Mouse (Mus musculus) forebrain, embryonic 15.5 days (tissue): Measurements from ENCODE around the gene Ambra1. TPM values are rescaled to one million over a fixed set of nuclear protein-coding genes. Genes with fewer than 3 reads are reported as not detected.
"Not testable (repeated sequence)": the region's sequence is repeated elsewhere in the genome, so short reads cannot be mapped to it uniquely, and the experiment has no call there.

Source experiments
- ATAC-seq: fragments of 200-750 bp; cut with Nextera tagmentation; replicated peaks from 2 replicates; pipeline ENCODE4 v1.8.0; 2017; ENCODE audit warnings: mild to moderate bottlenecking, moderate TSS enrichment, moderate library complexity
- H3K27ac ChIP-seq: fragments of 300-500 bp; sonication (generic); replicated peaks from 2 replicates; pipeline ENCODE4 v1.5.1; 2015; ENCODE audit warnings: mild to moderate bottlenecking, inconsistent platforms
- H3K27me3 ChIP-seq: fragments of 300-500 bp; sonication (generic); 2 replicates; pipeline ENCODE4 v1.6.1; 2015; ENCODE audit warnings: inconsistent platforms
- H3K36me3 ChIP-seq: fragments of 300-500 bp; sonication (generic); 2 replicates; pipeline ENCODE4 v1.6.1; 2015; ENCODE audit warnings: mild to moderate bottlenecking, inconsistent platforms
- H3K4me1 ChIP-seq: fragments of 300-500 bp; sonication (generic); 2 replicates; pipeline ENCODE4 v1.6.1; 2015; ENCODE audit warnings: inconsistent platforms
- H3K4me2 ChIP-seq: fragments of 300-500 bp; sonication (generic); replicated peaks from 2 replicates; pipeline ENCODE4 v1.6.1; 2015; ENCODE audit warnings: mild to moderate bottlenecking, inconsistent platforms
- H3K4me3 ChIP-seq: fragments of 300-500 bp; sonication (generic); 2 replicates; pipeline ENCODE4 v1.5.1; 2015; ENCODE audit warnings: mild to moderate bottlenecking, inconsistent platforms
- H3K9ac ChIP-seq: fragments of 300-500 bp; sonication (generic); replicated peaks from 2 replicates; pipeline ENCODE4 v1.6.1; 2015; ENCODE audit warnings: mild to moderate bottlenecking, inconsistent platforms
- H3K9me3 ChIP-seq: fragments of 300-500 bp; sonication (generic); 2 replicates; pipeline ENCODE4 v1.6.1; 2016; ENCODE audit warnings: inconsistent platforms
- WGBS: fragments of 180-500 bp; shearing (Covaris S2); methylation state at CpG from one replicate; pipeline ENCODE4 v1.1.7; 2015; ENCODE audit warnings: mixed read lengths; 5-methylcytosine and 5-hydroxymethylcytosine counted together
- polyA plus RNA-seq: library from polyadenylated mRNA; unstranded; fragments of >200 nt; fragmentation: Nextera tagmentation; extraction: Ambion mirVana; gene quantifications from 2 replicates; pipeline ENCODE4 v1.2.1, GENCODE M21; 2015

The Ambra1 gene
- polyA plus RNA-seq, 1 experiment from 2014 or later = 20.0 TPM

- ATAC-seq = peak; percentile 99
- Histone ChIP-seq H3K4me1 (peaks cover 23% of the 10 kb centered on the region), H3K36me3 (no peaks in the 10 kb centered on the region), H3K4me3 (peak within 1 kb of the TSS; percentile 97), H3K27ac (peak within 1 kb of the TSS; percentile 83), H3K4me2 (peak within 1 kb of the TSS; percentile 77), H3K9me3 (no peaks in the 10 kb centered on the region), H3K9ac (peak within 1 kb of the TSS; percentile 90), H3K27me3 (no peaks in the 10 kb centered on the region)
- WGBS = under 1% methylated on average over 66 of the region's 66 CpGs
These were observed 19.4 kb upstream of the Ambra1 start, which contains the start of the genes Atg13 and Harbi1 for GRCm38 (mm10) chr2:91710272-91711234. Atg13 (minus strand) TSS chr2:91710576. Harbi1 (plus strand) TSS chr2:91710852.

GRCm38 (mm10) chr2:91711256-91711925 lies 18.5 kb upstream of the Ambra1 start:
- no peak for ATAC-seq
- Histone ChIP-seq H3K27me3 (no peaks in the 10 kb centered on the region), H3K27ac (peak overlapping the region; percentile 83), H3K9ac (peak overlapping the region; percentile 67), H3K4me1 (peaks cover 23% of the 10 kb centered on the region), H3K4me3 (peak overlapping the region; percentile 97), H3K4me2 (peak overlapping the region; percentile 77), H3K9me3 (no peaks in the 10 kb centered on the region), H3K36me3 (no peaks in the 10 kb centered on the region)
- 6% methylated on average over 8 of the region's 8 CpGs for WGBS

GRCm38 (mm10) chr2:91714921-91715320 lies 15.0 kb upstream of the Ambra1 start:
- 65% methylated on average over 1 of the region's 1 CpGs for WGBS
- no peaks in the 10 kb centered on the region for H3K36me3 ChIP-seq
- no peak overlapping the region for H3K9ac ChIP-seq
- no peak overlapping the region for H3K4me2 ChIP-seq
- no peak overlapping the region for H3K4me3 ChIP-seq
- no peaks in the 10 kb centered on the region for H3K27me3 ChIP-seq
- peaks cover 12% of the 10 kb centered on the region for H3K4me1 ChIP-seq
- ATAC-seq = no peak
- H3K27ac ChIP-seq = no peak overlapping the region
- no peaks in the 10 kb centered on the region for H3K9me3 ChIP-seq

- Histone ChIP-seq H3K4me1 (no peaks in the 10 kb centered on the region), H3K36me3 (peaks cover 12% of the 10 kb centered on the region)
- 93% methylated on average over 6 of the region's 6 CpGs for WGBS
These were observed 11.7 kb upstream of the Ambra1 start for GRCm38 (mm10) chr2:91718276-91718675.

GRCm38 (mm10) chr2:91723382-91723781 lies 6.6 kb upstream of the Ambra1 start:
- no peaks in the 10 kb centered on the region for H3K27me3 ChIP-seq
- no peak overlapping the region for H3K27ac ChIP-seq
- no peak overlapping the region for H3K4me2 ChIP-seq
- no peaks in the 10 kb centered on the region for H3K9me3 ChIP-seq
- no peak overlapping the region for H3K4me3 ChIP-seq
- H3K36me3 ChIP-seq = peaks cover 12% of the 10 kb centered on the region
- 81% methylated on average over 4 of the region's 4 CpGs for WGBS
- H3K9ac ChIP-seq = no peak overlapping the region
- no peaks in the 10 kb centered on the region for H3K4me1 ChIP-seq
- no peak for ATAC-seq

More at GRCm38 (mm10) chr2:91718276-91718675, 11.7 kb upstream of the Ambra1 start:
- Histone ChIP-seq H3K27me3 (no peaks in the 10 kb centered on the region), H3K4me3 (no peak overlapping the region), H3K27ac (no peak overlapping the region), H3K9me3 (no peaks in the 10 kb centered on the region), H3K9ac (no peak overlapping the region), H3K4me2 (no peak overlapping the region)
- ATAC-seq = no peak

GRCm38 (mm10) chr2:91723951-91724350 lies 6.0 kb upstream of the Ambra1 start:
- Histone ChIP-seq H3K4me3 (no peak overlapping the region), H3K36me3 (peaks cover 12% of the 10 kb centered on the region), H3K27me3 (no peaks in the 10 kb centered on the region), H3K4me2 (no peak overlapping the region), H3K27ac (no peak overlapping the region), H3K9ac (no peak overlapping the region), H3K9me3 (no peaks in the 10 kb centered on the region), H3K4me1 (no peaks in the 10 kb centered on the region)
- no peak for ATAC-seq

- ATAC-seq = no peak
These were observed 5.2 kb upstream of the Ambra1 start for GRCm38 (mm10) chr2:91724716-91725115.

GRCm38 (mm10) chr2:91725476-91725875 lies 4.5 kb upstream of the Ambra1 start:
- not testable (repeated sequence) for H3K4me2 ChIP-seq, H3K27me3 ChIP-seq, H3K9ac ChIP-seq, H3K9me3 ChIP-seq, H3K4me1 ChIP-seq, H3K4me3 ChIP-seq, H3K36me3 ChIP-seq, ATAC-seq, H3K27ac ChIP-seq
- 62% methylated on average over 4 of the region's 4 CpGs for WGBS

More at GRCm38 (mm10) chr2:91724716-91725115, 5.2 kb upstream of the Ambra1 start:
- WGBS = 56% methylated on average over 2 of the region's 2 CpGs
- Histone ChIP-seq H3K4me3 (no peak overlapping the region), H3K9ac (no peak overlapping the region), H3K4me2 (no peak overlapping the region), H3K36me3 (peaks cover 12% of the 10 kb centered on the region), H3K9me3 (no peaks in the 10 kb centered on the region), H3K27me3 (no peaks in the 10 kb centered on the region), H3K27ac (no peak overlapping the region), H3K4me1 (no peaks in the 10 kb centered on the region)

- H3K4me3 ChIP-seq = no peak overlapping the region
- no peak overlapping the region for H3K27ac ChIP-seq
- H3K4me2 ChIP-seq = no peak overlapping the region
- H3K9me3 ChIP-seq = no peaks in the 10 kb centered on the region
- H3K36me3 ChIP-seq = no peaks in the 10 kb centered on the region
- no peak for ATAC-seq
- no peak overlapping the region for H3K9ac ChIP-seq
- 90% methylated on average over 3 of the region's 3 CpGs for WGBS
- no peaks in the 10 kb centered on the region for H3K27me3 ChIP-seq
- peaks cover 9% of the 10 kb centered on the region for H3K4me1 ChIP-seq
These were observed 2.9 kb upstream of the Ambra1 start for GRCm38 (mm10) chr2:91727011-91727410.

- peak; percentile 12; the same call in 1 of the 2 replicates for ATAC-seq
- Histone ChIP-seq H3K4me2 (peak overlapping the region; percentile 48), H3K36me3 (no peaks in the 10 kb centered on the region)
These were observed 363 bp upstream of the Ambra1 start for GRCm38 (mm10) chr2:91729571-91729970.

GRCm38 (mm10) chr2:91735221-91735620 lies 5.3 kb downstream of the Ambra1 start:
- no peak overlapping the region for H3K9ac ChIP-seq
- H3K27me3 ChIP-seq = no peaks in the 10 kb centered on the region
- no peak overlapping the region for H3K4me2 ChIP-seq
- 97% methylated on average over 5 of the region's 5 CpGs for WGBS
- peaks cover 9% of the 10 kb centered on the region for H3K4me1 ChIP-seq
- no peaks in the 10 kb centered on the region for H3K9me3 ChIP-seq
- no peak overlapping the region for H3K4me3 ChIP-seq
- no peak overlapping the region for H3K27ac ChIP-seq
- ATAC-seq = no peak
- no peaks in the 10 kb centered on the region for H3K36me3 ChIP-seq

More at GRCm38 (mm10) chr2:91729571-91729970, 363 bp upstream of the Ambra1 start:
- Histone ChIP-seq H3K9ac (peak overlapping the region; percentile 89; the same call in 1 of the 2 replicates), H3K27ac (peak overlapping the region; percentile 87), H3K27me3 (no peaks in the 10 kb centered on the region), H3K4me3 (peak overlapping the region; percentile 87), H3K9me3 (no peaks in the 10 kb centered on the region), H3K4me1 (peaks cover 9% of the 10 kb centered on the region)
- 16% methylated on average over 4 of the region's 4 CpGs for WGBS

- 95% methylated on average over 1 of the region's 1 CpGs for WGBS
- ATAC-seq = no peak
- Histone ChIP-seq H3K27me3 (no peaks in the 10 kb centered on the region), H3K4me1 (no peaks in the 10 kb centered on the region), H3K9ac (no peak overlapping the region), H3K4me3 (no peak overlapping the region), H3K27ac (no peak overlapping the region), H3K4me2 (no peak overlapping the region), H3K9me3 (no peaks in the 10 kb centered on the region), H3K36me3 (no peaks in the 10 kb centered on the region)
These were observed 9.7 kb downstream of the Ambra1 start for GRCm38 (mm10) chr2:91739586-91739985.
